Mouse (Mus musculus): ENCODE results near the gene Pttg1ip. TPM values are rescaled to one million over a fixed set of nuclear protein-coding genes. Genes with fewer than 3 reads are reported as not detected.

Pttg1ip gene
- polyA plus RNA-seq, 1 experiment from 2014 or later, result 68.6 TPM

GRCm38 (mm10) chr10:77552162-77552561 lies 29.4 kb upstream of the Pttg1ip start:
- H3K4me3 ChIP-seq, result no peak overlapping the region
- H3K9ac ChIP-seq, result no peak overlapping the region
- WGBS, result 84% methylated on average over 5 of the region's 5 CpGs
- no peaks in the 10 kb centered on the region for H3K36me3 ChIP-seq (replicated peaks)
- no peak overlapping the region for H3K4me2 ChIP-seq
- H3K4me1 ChIP-seq, result no peaks in the 10 kb centered on the region
- H3K27me3 ChIP-seq (replicated peaks), result no peaks in the 10 kb centered on the region
- H3K27ac ChIP-seq, result no peak overlapping the region
- H3K9me3 ChIP-seq, result no peaks in the 10 kb centered on the region
- ATAC-seq (replicated peaks), result no peak

GRCm38 (mm10) chr10:77553285-77553684 lies 28.2 kb upstream of the Pttg1ip start:
- WGBS, result 80% methylated on average over 4 of the region's 4 CpGs
- Histone ChIP-seq H3K9ac (no peak overlapping the region), H3K9me3 (no peaks in the 10 kb centered on the region), H3K36me3 (replicated peaks) (no peaks in the 10 kb centered on the region), H3K4me2 (no peak overlapping the region), H3K4me3 (no peak overlapping the region), H3K27ac (no peak overlapping the region), H3K27me3 (replicated peaks) (no peaks in the 10 kb centered on the region), H3K4me1 (no peaks in the 10 kb centered on the region)
- no peak for ATAC-seq (replicated peaks)

DNA sequence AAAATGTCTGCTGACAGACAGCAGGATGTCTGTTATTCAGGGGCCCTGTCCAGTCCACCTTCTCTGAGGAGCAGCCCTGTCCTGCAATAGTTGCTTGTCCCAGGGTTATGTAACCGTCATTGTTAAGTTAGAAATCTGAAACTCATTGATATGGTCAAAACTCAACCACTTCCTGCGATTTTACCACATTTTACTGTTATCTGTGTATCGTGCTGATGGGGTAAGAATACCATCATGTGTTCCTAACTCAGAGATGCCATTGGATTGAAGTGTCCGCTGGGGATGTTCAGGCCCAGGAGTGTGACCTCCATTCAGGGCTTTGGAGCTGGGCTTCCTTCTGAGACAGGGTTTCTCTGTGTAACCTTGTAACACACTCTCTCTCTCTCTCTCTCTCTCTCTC lies 26.6 kb upstream of the Pttg1ip start:
- Histone ChIP-seq H3K9me3 (no peaks in the 10 kb centered on the region), H3K36me3 (replicated peaks) (no peaks in the 10 kb centered on the region), H3K9ac (no peak overlapping the region), H3K27ac (no peak overlapping the region), H3K4me1 (no peaks in the 10 kb centered on the region), H3K27me3 (replicated peaks) (no peaks in the 10 kb centered on the region), H3K4me2 (no peak overlapping the region), H3K4me3 (no peak overlapping the region)
- WGBS, result 89% methylated on average over 4 of the region's 4 CpGs
- no peak for ATAC-seq (replicated peaks)

DNA sequence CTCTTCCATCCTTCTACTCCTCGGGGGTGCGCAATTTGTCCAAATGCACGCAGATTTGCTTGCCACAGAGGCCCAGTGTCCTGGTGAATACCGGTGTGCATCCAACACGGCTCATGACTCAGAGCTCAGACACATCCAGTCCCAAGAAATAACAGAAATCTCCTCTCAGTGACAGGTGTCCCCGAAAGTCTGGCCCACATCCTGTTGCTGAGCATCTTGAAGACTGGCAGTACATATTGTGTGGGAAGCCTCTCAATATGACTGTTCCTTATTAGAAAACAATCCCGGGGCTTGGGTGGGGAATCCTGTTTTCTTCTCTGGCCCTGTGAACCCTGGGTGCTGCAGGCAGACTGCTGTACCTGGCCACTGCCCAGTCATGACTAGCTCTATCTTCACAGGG lies 24.9 kb upstream of the Pttg1ip start:
- H3K4me2 ChIP-seq, result no peak overlapping the region
- 92% methylated on average over 7 of the region's 7 CpGs for WGBS

DNA sequence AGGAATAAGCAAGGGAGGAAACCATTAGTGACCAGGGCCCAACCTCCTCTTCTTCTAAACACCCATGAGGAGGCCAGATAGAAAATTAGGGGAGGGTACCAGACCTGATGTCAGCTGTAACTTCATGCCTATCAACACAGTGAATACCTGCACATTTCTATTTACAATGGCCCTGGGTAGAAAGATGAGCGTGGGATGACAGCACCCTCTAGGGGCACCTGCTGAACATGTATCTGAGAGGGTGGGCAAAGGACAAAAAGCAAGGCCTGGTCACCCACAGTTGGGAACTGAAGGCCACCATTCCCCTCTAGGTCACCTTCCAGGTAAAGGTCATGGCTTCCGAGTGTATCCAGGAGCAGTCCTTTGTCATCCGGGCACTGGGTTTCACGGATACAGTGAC lies 23.9 kb upstream of the Pttg1ip start:
- H3K27ac ChIP-seq, result no peak overlapping the region
- no peak for ATAC-seq (replicated peaks)
- no peaks in the 10 kb centered on the region for H3K36me3 ChIP-seq (replicated peaks)
- H3K27me3 ChIP-seq (replicated peaks), result no peaks in the 10 kb centered on the region
- no peak overlapping the region for H3K4me3 ChIP-seq
- H3K4me1 ChIP-seq, result no peaks in the 10 kb centered on the region
- no peaks in the 10 kb centered on the region for H3K9me3 ChIP-seq
- H3K4me2 ChIP-seq, result no peak overlapping the region
- H3K9ac ChIP-seq, result no peak overlapping the region
- 92% methylated on average over 4 of the region's 4 CpGs for WGBS

More for the DNA sequence above, 24.9 kb upstream of the Pttg1ip start:
- Histone ChIP-seq H3K9ac (no peak overlapping the region), H3K4me3 (no peak overlapping the region), H3K4me1 (no peaks in the 10 kb centered on the region), H3K36me3 (replicated peaks) (no peaks in the 10 kb centered on the region), H3K27ac (no peak overlapping the region), H3K27me3 (replicated peaks) (no peaks in the 10 kb centered on the region), H3K9me3 (no peaks in the 10 kb centered on the region)
- ATAC-seq (replicated peaks), result no peak

DNA sequence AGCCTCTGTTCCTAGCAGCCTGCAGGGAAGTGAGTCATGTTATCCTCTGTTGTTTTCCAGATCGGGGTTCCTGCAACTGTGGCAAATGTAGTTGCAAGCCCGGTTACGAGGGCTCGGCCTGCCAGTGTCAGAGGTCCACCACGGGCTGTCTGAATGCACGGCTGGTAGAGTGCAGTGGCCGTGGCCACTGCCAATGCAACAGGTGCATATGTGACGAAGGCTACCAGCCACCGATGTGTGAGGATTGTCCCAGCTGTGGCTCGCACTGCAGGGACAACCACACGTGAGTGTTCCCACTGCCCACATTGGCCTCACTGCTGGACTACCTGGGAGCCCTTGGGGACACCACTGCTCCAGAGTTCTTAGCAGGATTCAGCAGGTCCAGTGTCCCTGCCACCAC lies 21.4 kb upstream of the Pttg1ip start:
- Histone ChIP-seq H3K9ac (no peak overlapping the region), H3K4me2 (no peak overlapping the region), H3K9me3 (no peaks in the 10 kb centered on the region), H3K36me3 (replicated peaks) (no peaks in the 10 kb centered on the region), H3K27ac (no peak overlapping the region), H3K4me3 (no peak overlapping the region), H3K27me3 (replicated peaks) (no peaks in the 10 kb centered on the region), H3K4me1 (no peaks in the 10 kb centered on the region)
- 89% methylated on average over 11 of the region's 11 CpGs for WGBS
- no peak for ATAC-seq (replicated peaks)

GRCm38 (mm10) chr10:77560830-77561229 lies 20.7 kb upstream of the Pttg1ip start:
- Histone ChIP-seq H3K4me3 (no peak overlapping the region), H3K9ac (no peak overlapping the region), H3K4me1 (no peaks in the 10 kb centered on the region), H3K27ac (no peak overlapping the region), H3K36me3 (replicated peaks) (no peaks in the 10 kb centered on the region), H3K9me3 (no peaks in the 10 kb centered on the region), H3K27me3 (replicated peaks) (no peaks in the 10 kb centered on the region), H3K4me2 (no peak overlapping the region)
- 90% methylated on average over 9 of the region's 9 CpGs for WGBS
- no peak for ATAC-seq (replicated peaks)

DNA sequence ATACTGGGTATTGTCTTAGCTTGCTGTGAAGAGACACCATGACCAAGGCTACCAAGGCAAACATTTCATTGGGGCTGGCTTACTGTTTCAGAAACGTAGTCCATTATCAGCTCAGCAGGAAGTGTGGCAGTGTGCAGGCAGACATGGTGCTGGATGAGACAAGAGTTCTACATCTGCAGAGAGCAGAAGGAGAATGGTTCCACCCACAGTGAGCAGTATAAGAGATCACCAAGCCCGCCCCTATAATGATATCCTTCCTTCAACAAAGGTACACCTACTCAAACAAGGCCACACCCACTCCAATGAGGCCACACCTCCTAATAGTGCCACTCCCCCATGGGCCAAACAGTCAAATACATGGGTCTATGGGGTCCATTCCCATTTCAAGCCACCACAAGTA lies 20.0 kb upstream of the Pttg1ip start:
- H3K9me3 ChIP-seq, result no peaks in the 10 kb centered on the region
- no peak overlapping the region for H3K4me2 ChIP-seq
- H3K9ac ChIP-seq, result no peak overlapping the region
- no peak overlapping the region for H3K27ac ChIP-seq
- no peak overlapping the region for H3K4me3 ChIP-seq
- no peaks in the 10 kb centered on the region for H3K36me3 ChIP-seq (replicated peaks)
- H3K27me3 ChIP-seq (replicated peaks), result no peaks in the 10 kb centered on the region
- ATAC-seq (replicated peaks), result no peak
- no peaks in the 10 kb centered on the region for H3K4me1 ChIP-seq
- WGBS, result 74% methylated on average over 2 of the region's 2 CpGs

DNA sequence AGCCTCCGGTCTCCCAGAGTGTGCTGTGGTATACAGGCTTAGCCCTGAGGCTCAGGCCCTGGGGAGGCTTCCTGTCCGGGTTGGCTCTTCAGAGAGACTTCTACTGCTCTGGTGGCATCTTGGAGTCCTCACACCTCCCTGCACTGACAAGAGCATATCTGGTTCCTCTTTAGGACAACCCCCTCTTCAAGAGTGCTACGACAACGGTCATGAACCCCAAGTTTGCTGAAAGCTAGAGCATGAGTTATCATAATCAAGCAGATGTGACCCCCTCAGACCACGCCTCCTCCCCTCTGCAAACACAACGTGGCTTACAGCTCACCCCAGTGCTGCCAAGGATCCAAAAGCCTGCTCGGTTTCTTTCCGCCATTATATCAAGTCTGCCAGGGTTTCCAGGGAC lies 16.5 kb upstream of the Pttg1ip start:
- Histone ChIP-seq H3K27ac (no peak overlapping the region), H3K4me1 (no peaks in the 10 kb centered on the region), H3K27me3 (replicated peaks) (no peaks in the 10 kb centered on the region), H3K9ac (no peak overlapping the region), H3K4me2 (no peak overlapping the region), H3K9me3 (no peaks in the 10 kb centered on the region), H3K36me3 (replicated peaks) (no peaks in the 10 kb centered on the region), H3K4me3 (no peak overlapping the region)
- WGBS, result 87% methylated on average over 8 of the region's 8 CpGs
- ATAC-seq (replicated peaks), result no peak

DNA sequence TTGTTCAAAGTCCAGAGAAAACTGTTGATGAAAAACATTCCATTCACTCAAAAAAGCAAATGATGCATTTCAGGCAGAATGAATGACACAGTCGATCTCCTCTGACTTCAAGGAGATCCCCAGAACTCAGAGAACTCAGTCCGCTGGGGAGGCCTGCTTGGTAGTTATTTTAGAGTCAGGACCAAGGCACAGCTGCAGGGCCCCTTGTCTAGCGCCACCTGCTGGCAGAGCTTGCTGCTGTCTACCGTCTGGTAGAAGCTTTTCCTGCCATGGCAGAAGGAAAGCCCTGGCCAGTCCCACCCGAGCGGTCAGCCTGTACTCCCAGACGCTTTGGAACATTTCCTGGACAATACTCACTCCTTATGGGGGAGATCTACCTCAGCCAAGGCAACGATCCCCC lies 14.9 kb upstream of the Pttg1ip start:
- H3K4me3 ChIP-seq, result no peak overlapping the region
- no peaks in the 10 kb centered on the region for H3K27me3 ChIP-seq (replicated peaks)
- WGBS, result 36% methylated on average over 8 of the region's 8 CpGs

GRCm38 (mm10) chr10:77569481-77569880 lies 12.0 kb upstream of the Pttg1ip start:
- Histone ChIP-seq H3K9me3 (no peaks in the 10 kb centered on the region), H3K4me2 (no peak overlapping the region), H3K27ac (no peak overlapping the region), H3K9ac (no peak overlapping the region), H3K4me1 (no peaks in the 10 kb centered on the region), H3K4me3 (no peak overlapping the region), H3K36me3 (replicated peaks) (no peaks in the 10 kb centered on the region), H3K27me3 (replicated peaks) (no peaks in the 10 kb centered on the region)
- ATAC-seq (replicated peaks), result no peak
- 39% methylated on average over 7 of the region's 7 CpGs for WGBS

More for the DNA sequence above, 14.9 kb upstream of the Pttg1ip start:
- Histone ChIP-seq H3K9me3 (no peaks in the 10 kb centered on the region), H3K9ac (no peak overlapping the region), H3K27ac (no peak overlapping the region), H3K36me3 (replicated peaks) (no peaks in the 10 kb centered on the region), H3K4me1 (no peaks in the 10 kb centered on the region), H3K4me2 (no peak overlapping the region)
- ATAC-seq (replicated peaks), result no peak

GRCm38 (mm10) chr10:77569973-77570658 lies 11.4 kb upstream of the Pttg1ip start:
- Histone ChIP-seq H3K27me3 (replicated peaks) (no peaks in the 10 kb centered on the region), H3K4me2 (no peak overlapping the region), H3K9ac (no peak overlapping the region), H3K4me1 (no peaks in the 10 kb centered on the region), H3K4me3 (no peak overlapping the region), H3K9me3 (no peaks in the 10 kb centered on the region), H3K27ac (no peak overlapping the region), H3K36me3 (replicated peaks) (no peaks in the 10 kb centered on the region)
- ATAC-seq (replicated peaks), result no peak
- WGBS, result 68% methylated on average over 6 of the region's 6 CpGs

- no peaks in the 10 kb centered on the region for H3K36me3 ChIP-seq (replicated peaks)
- no peaks in the 10 kb centered on the region for H3K4me1 ChIP-seq
- no peak overlapping the region for H3K4me2 ChIP-seq
- WGBS, result 34% methylated on average over 3 of the region's 3 CpGs
- no peak for ATAC-seq (replicated peaks)
- no peaks in the 10 kb centered on the region for H3K9me3 ChIP-seq
- no peaks in the 10 kb centered on the region for H3K27me3 ChIP-seq (replicated peaks)
- H3K9ac ChIP-seq, result no peak overlapping the region
- H3K4me3 ChIP-seq, result no peak overlapping the region
- no peak overlapping the region for H3K27ac ChIP-seq
Measured at GRCm38 (mm10) chr10:77572225-77572624, 9.3 kb upstream of the Pttg1ip start.
